ENCODE assay signal across 22 mouse cellular contexts in the genomic region with DNA sequence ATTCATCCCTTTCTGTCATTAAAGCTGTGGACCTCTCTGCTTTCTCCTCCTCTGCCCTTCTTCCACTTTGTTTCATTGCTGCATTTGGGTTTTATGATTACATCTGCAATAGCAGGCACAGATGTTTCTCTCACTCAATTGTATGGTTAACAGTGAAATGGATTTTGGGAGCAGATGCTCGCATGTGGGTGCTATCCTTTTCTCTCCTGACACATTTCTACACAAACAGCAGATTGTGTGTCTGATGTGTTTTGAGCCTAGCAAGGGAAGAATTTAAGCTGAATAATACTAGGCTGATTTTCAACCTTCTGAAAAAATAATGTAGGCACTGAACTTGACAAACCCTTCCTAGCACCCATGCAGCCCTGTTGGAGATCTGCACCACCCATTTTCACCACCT. TPM values are rescaled to one million over a fixed set of nuclear protein-coding genes. Genes with fewer than 3 reads are reported as not detected.
A peak's percentile ranks its signal among the peaks of the same experiment; 100 is the strongest.
DNase-seq lines count a peak whose midpoint lies in the region; TF ChIP-seq lines count a peak whose summit lies in the region.
"Had no signal": no experiment of that assay in that cellular context is flagged by ENCODE, and none has a peak within 500 bp of the region (broad histone marks: within the 10 kb centered on the region; RNA-seq: fewer than 3 reads in every experiment).

No protein-coding gene starts in this region.

- peak overlapping the region; percentile 65 for H3K27ac ChIP-seq in layer of hippocampus, adult 2 months
- H3K27ac ChIP-seq: embryonic facial prominence, embryonic 13.5 days; heart, embryonic 13.5 days; hindbrain, embryonic 15.5 days; limb, embryonic 12.5 days; liver, embryonic 15.5 days; midbrain, embryonic 15.5 days; stomach, embryonic 15.5 days had no signal

- DNase-seq in layer of hippocampus, adult 18-20 months (ENCODE audit: low spot score in 2 of 2), result peak; percentile 19 to 49
- DNase-seq in layer of hippocampus, postnatal 25 days (ENCODE audit: extremely low spot score in 1 of 2, low spot score in 1 of 2), result no peak
- peak; percentile 22 for DNase-seq in right cerebral cortex, adult 18-20 months
- DNase-seq in right cerebral cortex, postnatal 4 days, result no peak
- DNase-seq in layer of hippocampus, adult 2 months (ENCODE audit: low spot score in 2 of 2), result peak; percentile 34 to 36
- peak; percentile 4 to 9 for DNase-seq in layer of hippocampus, postnatal 36 days
- no peak for DNase-seq in kidney, postnatal 10 days
- no peak for DNase-seq in cerebellum, postnatal 4 days (ENCODE audit: low spot score in 2 of 2)
- DNase-seq: gastrocnemius, postnatal 10 days; kidney, adult 11 months; lung, postnatal 14 days; thymus, postnatal 14 days had no signal

- no peak for TF ChIP-seq CTCF in layer of hippocampus, adult 2 months (conservative IDR thresholded peaks at IDR 0.05)

- H3K4me3 ChIP-seq in layer of hippocampus, adult 2 months, result no peak overlapping the region
- H3K4me3 ChIP-seq: embryonic facial prominence, embryonic 13.5 days; heart, embryonic 13.5 days; hindbrain, embryonic 15.5 days; limb, embryonic 12.5 days; liver, embryonic 15.5 days; midbrain, embryonic 15.5 days; stomach, embryonic 15.5 days had no signal

RNA-seq across cellular contexts. Expression of a gene that starts 56.9 kb away (rescaled TPM):
- 1 to 10 TPM; 3.3 to 3.8 TPM for total RNA-seq in layer of hippocampus, adult 18-20 months (2021)
- total RNA-seq in layer of hippocampus, postnatal 25 days (2021), result 1 to 10 TPM; 2.2 to 2.8 TPM
- total RNA-seq in layer of hippocampus, adult 2 months (2021), result 1 to 10 TPM; 2.5 to 3.3 TPM
- 1 to 10 TPM; 1.7 to 2.3 TPM for total RNA-seq in layer of hippocampus, postnatal 36 days (2021)
- total RNA-seq: gastrocnemius, postnatal 10 days; hematopoietic stem cell, adult 5-6 weeks; liver, adult 2 months; neutrophil, adult 5-6 weeks had no signal

Comparison
In these comparisons a context has a peak if more than half of its experiments do, and no peak if none do; other contexts are left out.
1. DNase-seq: peak in layer of hippocampus, adult 18-20 months (2 of 2), right cerebral cortex, adult 18-20 months (single experiment), layer of hippocampus, adult 2 months (2 of 2) and layer of hippocampus, postnatal 36 days (2 of 2); none in layer of hippocampus, postnatal 25 days (0 of 2), right cerebral cortex, postnatal 4 days (single experiment), kidney, postnatal 10 days (single experiment) and cerebellum, postnatal 4 days (0 of 2).